Mouse (Mus musculus) testis, postnatal 14 days (tissue): ENCODE results near the gene Gm28729.
A peak's percentile ranks its signal among the peaks of the same experiment; 100 is the strongest.
"Not testable (repeated sequence)": the region's sequence is repeated elsewhere in the genome, so short reads cannot be mapped to it uniquely, and the experiment has no call there.

Source experiments
- DNase-seq: peaks from one replicate; pipeline ENCODE4 v3.0.0; 2021; ENCODE audit warnings: low spot score

The Gm28729 gene

GRCm38 (mm10) chr9:96521574-96521973 lies 3.5 kb downstream of the Gm28729 start:
- DNase-seq: not testable (repeated sequence)

DNA sequence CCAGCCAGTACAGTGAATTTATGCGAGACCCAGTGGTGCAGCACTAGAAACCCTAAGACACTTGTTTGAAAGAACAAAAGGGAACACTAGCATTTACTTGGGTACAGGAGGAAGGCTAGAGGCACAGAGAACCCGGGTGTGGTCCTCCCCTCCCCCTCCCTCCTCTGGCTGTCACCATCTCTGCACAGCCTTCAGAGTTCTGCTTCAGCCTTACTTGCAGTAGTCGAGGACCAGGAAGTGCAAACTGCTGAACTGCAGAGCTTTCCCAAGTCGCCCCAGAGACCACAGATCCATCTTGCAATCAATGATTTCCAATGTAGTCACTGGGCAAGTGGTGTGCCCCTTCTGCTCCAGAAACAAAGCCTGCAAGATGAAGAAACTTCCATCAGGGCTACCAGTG lies 7.6 kb downstream of the Gm28729 start:
- no peak for DNase-seq

DNA sequence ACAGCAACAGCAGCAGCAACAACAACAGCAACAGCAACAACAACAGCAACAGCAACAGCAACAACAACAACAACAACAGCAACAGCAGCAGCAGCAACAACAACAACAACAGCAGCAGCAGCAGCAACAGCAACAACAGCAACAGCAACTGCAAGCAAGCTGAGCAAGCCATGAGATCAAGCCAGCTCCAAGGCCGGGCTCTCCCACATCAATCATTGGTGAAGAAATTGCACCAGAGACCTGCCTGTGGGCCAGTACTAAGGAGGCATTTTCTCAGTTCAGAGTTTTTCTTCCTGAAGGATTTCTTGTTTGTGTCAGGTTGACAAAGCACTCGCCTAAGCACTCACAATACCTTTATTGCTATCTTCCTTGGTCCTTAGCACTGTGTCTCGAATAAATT lies 8.3 kb downstream of the Gm28729 start:
- no peak for DNase-seq

DNA sequence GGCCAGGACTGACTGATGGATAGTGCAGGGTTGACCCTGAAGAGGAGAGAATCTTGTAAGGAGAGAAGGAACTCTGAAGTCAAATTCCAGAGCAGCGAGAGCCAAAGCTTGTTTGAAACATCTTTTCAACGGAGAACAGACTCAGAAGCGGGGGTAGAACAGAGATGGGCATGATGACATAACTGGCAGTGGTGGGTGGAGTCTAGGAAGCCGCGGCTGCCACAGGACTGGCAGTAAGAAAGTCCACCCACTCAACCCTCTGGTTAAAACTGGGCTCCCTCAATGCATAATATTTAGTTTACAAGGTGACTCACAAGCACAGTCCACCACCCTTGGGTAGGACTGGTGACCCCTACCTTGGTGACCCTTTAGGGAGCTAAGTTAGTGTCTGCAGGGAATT lies 9.3 kb downstream of the Gm28729 start:
- no peak for DNase-seq

DNA sequence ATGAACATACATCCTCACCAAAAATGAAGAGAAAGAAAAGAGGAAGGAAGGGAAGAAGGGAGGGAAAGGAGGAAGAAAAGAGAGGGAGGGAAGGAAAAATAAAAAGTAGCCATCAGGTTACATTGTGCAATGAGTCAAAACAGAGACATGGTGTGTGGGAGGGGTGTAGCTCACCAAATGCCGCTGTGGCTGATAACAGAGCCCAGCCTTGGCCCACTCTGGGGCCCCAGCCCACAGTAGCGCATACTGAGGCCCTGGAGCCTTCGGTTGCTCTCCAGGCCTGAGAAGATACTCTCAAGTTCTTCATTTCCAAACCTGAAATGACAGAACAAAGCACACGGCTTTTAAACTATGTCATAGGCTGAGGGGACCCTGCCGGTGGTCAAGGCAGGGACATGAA lies 10.8 kb downstream of the Gm28729 start:
- DNase-seq: no peak

- no peak for DNase-seq
Measured at GRCm38 (mm10) chr9:96506011-96506498, 19.0 kb downstream of the Gm28729 start.

DNA sequence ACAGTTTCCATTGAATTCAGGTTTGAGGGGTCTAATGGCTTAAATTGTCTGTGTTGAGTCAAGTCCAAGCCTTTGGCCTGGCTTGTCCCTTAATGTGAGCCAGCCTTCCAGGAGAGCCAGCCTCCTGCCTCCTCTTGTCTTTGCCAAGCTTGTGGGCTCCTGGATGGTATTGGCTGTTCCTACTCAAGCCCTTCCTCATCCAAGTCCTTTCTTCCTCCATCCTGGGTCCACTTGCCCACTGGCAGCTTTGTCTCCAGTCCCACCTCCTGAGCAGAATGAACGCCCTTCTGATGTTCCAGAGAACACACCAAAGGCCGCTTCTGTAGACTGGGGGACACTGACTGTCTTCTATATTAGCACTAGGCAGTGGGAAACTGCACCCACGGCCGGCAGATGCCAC lies 19.9 kb downstream of the Gm28729 start:
- DNase-seq: no peak

DNA sequence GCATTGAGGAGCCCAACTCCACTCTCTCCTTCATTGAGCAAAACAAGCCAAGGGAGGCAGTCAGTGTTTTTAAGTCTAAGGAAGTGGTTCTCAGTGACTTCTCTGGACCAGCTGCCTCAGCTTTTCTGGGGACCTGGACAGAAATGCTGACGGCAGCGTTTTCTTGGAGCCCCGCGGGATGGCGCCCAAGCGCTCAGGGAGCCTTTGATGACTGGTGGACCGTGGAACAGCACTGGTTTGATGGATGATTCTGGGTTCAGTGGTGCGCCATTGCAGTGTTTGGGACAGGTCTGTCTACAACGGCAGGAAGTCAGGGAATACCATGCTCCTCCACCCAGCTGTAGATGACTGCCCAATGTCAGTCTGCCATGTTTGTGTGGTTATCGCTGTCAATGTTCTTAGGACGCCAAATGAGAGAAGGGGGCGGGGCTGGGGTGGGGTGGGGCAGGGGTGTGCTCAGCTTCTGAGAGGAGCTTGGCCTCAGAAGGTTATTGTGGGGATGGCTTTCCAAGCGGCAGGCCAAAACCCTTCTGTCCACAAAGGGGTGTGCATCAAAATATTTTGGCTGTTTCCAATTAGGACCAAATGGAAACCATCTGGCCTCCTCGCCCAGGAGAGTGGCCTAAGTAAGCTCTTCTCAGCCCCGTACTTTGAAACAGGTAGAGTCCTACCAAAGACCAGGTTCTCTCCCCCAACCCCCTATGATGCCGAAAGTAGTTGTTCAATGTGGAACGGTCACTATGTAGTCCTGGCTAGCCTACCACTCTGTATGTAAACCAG lies 20.8 kb downstream of the Gm28729 start:
- DNase-seq: no peak

DNA sequence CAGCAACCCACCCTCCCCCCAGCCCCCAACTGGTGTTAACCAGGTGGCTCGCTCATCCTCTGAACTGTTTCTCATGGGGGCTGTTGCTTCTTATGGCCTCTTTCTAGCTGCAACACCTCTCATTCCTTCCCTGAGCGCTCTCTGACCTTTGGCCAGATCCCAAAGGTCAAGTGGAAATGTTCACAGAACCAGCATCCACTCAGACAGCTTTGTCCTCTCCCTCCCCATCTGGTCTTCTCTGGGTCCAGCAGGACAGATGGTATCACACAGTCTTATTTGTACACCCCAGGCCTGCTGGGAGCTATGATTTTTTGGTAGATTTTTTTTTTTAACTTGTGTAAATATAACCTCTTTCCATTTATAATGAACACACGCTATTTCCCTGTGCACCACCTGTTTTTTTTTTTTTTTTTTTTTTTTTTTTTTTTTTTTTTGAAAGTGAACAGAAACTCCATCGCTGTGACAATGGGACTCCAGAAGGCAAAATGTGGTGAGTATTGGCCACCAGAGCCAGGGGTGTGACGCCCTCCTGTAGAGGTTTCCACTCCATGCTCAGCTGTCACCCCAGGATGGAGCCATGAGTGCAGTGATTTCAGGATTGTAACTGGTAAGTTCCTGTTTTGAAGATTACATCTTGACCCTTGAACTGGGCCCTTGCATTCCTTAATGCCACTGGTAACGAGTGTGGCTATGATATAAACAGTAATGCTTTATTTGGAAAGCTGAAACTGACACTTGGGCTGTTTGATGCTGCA lies 22.0 kb downstream of the Gm28729 start:
- no peak for DNase-seq

GRCm38 (mm10) chr9:96501217-96501616 lies 23.8 kb downstream of the Gm28729 start:
- DNase-seq: no peak

GRCm38 (mm10) chr9:96493212-96493611 lies 31.9 kb downstream of the Gm28729 start:
- DNase-seq: no peak

GRCm38 (mm10) chr9:96491810-96492209 lies 33.3 kb downstream of the Gm28729 start:
- DNase-seq: peak; percentile 49

DNA sequence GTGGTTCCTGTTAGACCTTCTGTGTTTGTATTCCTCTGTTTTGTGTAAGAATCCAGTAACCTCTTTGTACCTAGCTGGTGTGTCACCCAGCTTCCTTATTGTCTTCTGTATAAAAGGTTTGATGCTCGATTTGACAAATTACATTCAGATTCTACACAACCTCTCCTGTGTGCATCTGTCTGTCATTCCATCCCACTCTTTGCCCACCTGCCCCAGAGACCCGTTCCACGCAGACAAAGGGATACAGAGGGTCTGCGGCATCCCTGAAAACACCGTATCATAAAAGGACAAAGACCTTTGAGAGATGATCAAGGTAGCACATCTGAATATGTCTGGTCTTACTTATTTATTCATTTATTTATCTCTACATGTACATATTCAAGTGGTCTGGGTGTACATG lies 37.2 kb downstream of the Gm28729 start:
- not testable (repeated sequence) for DNase-seq

- DNase-seq: no peak
Measured at GRCm38 (mm10) chr9:96483648-96484047, 41.4 kb downstream of the Gm28729 start.

- no peak for DNase-seq
Measured at GRCm38 (mm10) chr9:96483028-96483427, 42.0 kb downstream of the Gm28729 start.

GRCm38 (mm10) chr9:96478071-96478888 lies 46.8 kb downstream of the Gm28729 start, which contains the start of gene Rnf7:
Gene Rnf7, minus strand, starts transcription at chr9:96478675.
- peak; percentile 100 for DNase-seq

GRCm38 (mm10) chr9:96472356-96472755 lies 52.7 kb downstream of the Gm28729 start:
- DNase-seq: no peak

- DNase-seq: not testable (repeated sequence)
Measured at GRCm38 (mm10) chr9:96471681-96472080, 53.4 kb downstream of the Gm28729 start.

- DNase-seq: no peak
Measured at GRCm38 (mm10) chr9:96470266-96470974, 54.6 kb downstream of the Gm28729 start.

GRCm38 (mm10) chr9:96469556-96470265 lies 55.4 kb downstream of the Gm28729 start:
- no peak for DNase-seq

DNA sequence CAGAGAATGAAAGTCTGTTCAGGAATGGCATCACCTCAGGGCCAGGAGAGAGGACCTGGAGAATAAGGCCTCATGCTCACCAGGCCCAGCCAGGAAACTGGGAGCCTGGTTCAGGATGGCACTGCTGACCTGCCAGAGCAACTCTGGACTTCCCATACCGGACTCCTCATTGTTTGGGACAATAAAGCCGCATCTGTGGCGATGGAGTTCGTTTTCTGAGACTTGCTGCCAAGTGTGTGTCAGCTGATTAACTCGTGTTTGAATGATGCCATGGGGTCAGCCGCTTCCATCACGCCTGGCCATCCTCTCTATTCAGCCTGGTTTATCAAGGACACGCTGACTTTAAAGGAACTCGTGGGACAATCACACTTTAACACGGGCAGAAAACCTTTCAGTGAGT lies 61.4 kb downstream of the Gm28729 start:
- no peak for DNase-seq
